Mouse (Mus musculus) thymus, postnatal 14 days (tissue): ENCODE data around the gene Olfr547.

Source experiments
- DNase-seq: peaks from one replicate; pipeline ENCODE4 v3.0.0; 2021

Gene Olfr547

GRCm38 (mm10) chr7:102571142-102571541 is 36.6 kb downstream of the Olfr547 start, which contains the start of gene Olfr550:
Olfr550 (plus strand) TSS chr7:102571442.
- no peak for DNase-seq

GRCm38 (mm10) chr7:102573174-102573830 is 38.8 kb downstream of the Olfr547 start:
- no peak for DNase-seq

- no peak for DNase-seq
These were observed 41.4 kb downstream of the Olfr547 start for GRCm38 (mm10) chr7:102575998-102576397.
